Mouse (Mus musculus): ENCODE measurements around the gene Gdf3.

GRCm38 (mm10) chr6:122591027-122591758 lies 18.7 kb downstream of the Gdf3 start:
- TF ChIP-seq GATA1 (IDR thresholded peaks at IDR 0.05; ENCODE audit: low read length) (no peak), TAL1 (IDR thresholded peaks at IDR 0.05; ENCODE audit: low read length) (no peak)

Data from erythroblast, embryonic 14.5 days (primary cell).